Mouse (Mus musculus): Measurements from ENCODE around the gene Col12a1. TPM values are rescaled to one million over a fixed set of nuclear protein-coding genes. Genes with fewer than 3 reads are reported as not detected.

Gene Col12a1
- total and polyA plus RNA-seq, 3 experiments: 0.07 to 0.46 (median 0.21) TPM

GRCm38 (mm10) chr9:79609661-79610060 lies 109.0 kb downstream of the Col12a1 start:
- H3K4me1 ChIP-seq (ENCODE audit: control insufficient read depth in 1 of 2, insufficient read depth in 2 of 2): peaks cover 0 to 11% of the 10 kb centered on the region in 2 experiments; a peak in 2 of 4 replicates
- H3K9ac ChIP-seq (ENCODE audit: insufficient read depth, low read depth): no peak overlapping the region
- H3K4me2 ChIP-seq (ENCODE audit: insufficient read depth, low read depth, poor library complexity, severe bottlenecking): peak overlapping the region; percentile 25; the same call in 1 of the 2 replicates
- in situ Hi-C loops (cut with MboI; ENCODE audit: low pct_ligation_motif_present, low pct_unique_long_range_greater_than_20kb, low sequenced_read_pairs): no loop called here
- dilution Hi-C loops (cut with MboI; ENCODE audit: extremely low pct_ligation_motif_present, extremely low pct_unique_long_range_greater_than_20kb, low sequenced_read_pairs): no loop called here
- no peaks in the 10 kb centered on the region for H3K27me3 ChIP-seq (replicated peaks)
- no peak overlapping the region for H3K4me3 ChIP-seq (replicated peaks in 1 of 3; ENCODE audit: low read depth in 2 of 3, low read length in 2 of 3, poor library complexity in 1 of 3)
- H3K9me3 ChIP-seq (replicated peaks; ENCODE audit: low read length): no peaks in the 10 kb centered on the region
- DNase-seq (ENCODE audit: extremely low read depth): peak; percentile 43
- H3K79me2 ChIP-seq (replicated peaks; ENCODE audit: control insufficient read depth, extremely low read depth, insufficient read depth, poor library complexity, severe bottlenecking): no peaks in the 10 kb centered on the region
- no peaks in the 10 kb centered on the region for H3K36me3 ChIP-seq (replicated peaks in 1 of 2; ENCODE audit: control insufficient read depth in 1 of 2, insufficient read depth in 1 of 2, low read length in 1 of 2)
- no peak overlapping the region for H3K27ac ChIP-seq (ENCODE audit: insufficient read depth, low read depth)
- TF ChIP-seq MAZ (IDR thresholded peaks at IDR 0.05; ENCODE audit: low read depth, low read length) (no peak), JUN (IDR thresholded peaks at IDR 0.05; ENCODE audit: insufficient read depth, low read depth, low read length) (0 out of 2 replicates have a peak, but pooled peaks have one; percentile 31), ETS1 (conservative IDR thresholded peaks at IDR 0.05; ENCODE audit: low read depth, low read length) (peak; percentile 56; the same call in 1 of the 2 replicates), NRF1 (IDR thresholded peaks at IDR 0.05; ENCODE audit: low read depth, low read length) (no peak), E2F4 (IDR thresholded peaks at IDR 0.05; ENCODE audit: insufficient replicate concordance, low read depth, low read length) (no peak), USF1 (IDR thresholded peaks at IDR 0.05; ENCODE audit: low read depth, low read length) (no peak), RAD21 (IDR thresholded peaks at IDR 0.05; ENCODE audit: low read depth, low read length) (no peak), KAT2A (IDR thresholded peaks at IDR 0.05; ENCODE audit: insufficient replicate concordance, low read length) (0 out of 2 replicates have a peak, but pooled peaks have one; percentile 20), RCOR1 (conservative IDR thresholded peaks at IDR 0.05; ENCODE audit: low read depth, low read length) (no peak), TCF12 (IDR thresholded peaks at IDR 0.05; ENCODE audit: low read depth, low read length) (peak; percentile 41; the same call in 1 of the 2 replicates), JUND (conservative IDR thresholded peaks at IDR 0.05; ENCODE audit: low read depth, low read length) (peak; percentile 45; the same call in 1 of the 2 replicates), EP300 (IDR thresholded peaks at IDR 0.05; ENCODE audit: low read length) (peak; percentile 85), CHD2 (IDR thresholded peaks at IDR 0.05; ENCODE audit: low read length) (0 out of 2 replicates have a peak, but pooled peaks have one; percentile 23), ZNF384 (IDR thresholded peaks at IDR 0.05; ENCODE audit: low read depth, low read length) (no peak; the same call in 1 of the 2 replicates), IRF4 (IDR thresholded peaks at IDR 0.05; ENCODE audit: low read depth, low read length) (peak; percentile 83), SMC3 (IDR thresholded peaks at IDR 0.05; ENCODE audit: low read depth, low read length) (no peak), USF2 (conservative IDR thresholded peaks at IDR 0.05; ENCODE audit: low read depth, low read length) (no peak), POLR2AphosphoS2 (IDR thresholded peaks at IDR 0.05; ENCODE audit: low read depth, low read length) (no peak), GABPA (IDR thresholded peaks at IDR 0.05; ENCODE audit: insufficient replicate concordance, low read depth, low read length) (no peak), BHLHE40 (IDR thresholded peaks at IDR 0.05; ENCODE audit: low read depth, low read length) (peak; percentile 47; the same call in 1 of the 2 replicates), MEF2A (IDR thresholded peaks at IDR 0.05; ENCODE audit: borderline replicate concordance, low read depth, low read length) (peak; percentile 45; the same call in 1 of the 2 replicates), HCFC1 (IDR thresholded peaks at IDR 0.05; ENCODE audit: low read depth, low read length) (no peak), SIN3A (IDR thresholded peaks at IDR 0.05; ENCODE audit: low read length) (no peak), MYC (IDR thresholded peaks at IDR 0.05; ENCODE audit: low read depth, low read length) (no peak)

Measured in CH12.LX (cell line).